Mouse (Mus musculus) liver, embryonic 13.5 days (tissue): ENCODE measurements around the gene Susd6. TPM values are rescaled to one million over a fixed set of nuclear protein-coding genes. Genes with fewer than 3 reads are reported as not detected.
"Not testable (repeated sequence)": the region's sequence is repeated elsewhere in the genome, so short reads cannot be mapped to it uniquely, and the experiment has no call there.

Experiments
- ATAC-seq: fragments of 200-750 bp; cut with Nextera tagmentation; 2 replicates; pipeline ENCODE4 v1.8.0; 2017; ENCODE audit warnings: low read depth, mild to moderate bottlenecking, moderate number of reproducible peaks, moderate library complexity
- DNase-seq: peaks from one replicate; pipeline ENCODE4 v3.0.0; 2022
- H3K27ac ChIP-seq: fragments of 300-500 bp; sonication (generic); 2 replicates; pipeline ENCODE4 v1.5.1; 2015; ENCODE audit warnings: moderate library complexity, mild to moderate bottlenecking, inconsistent platforms
- H3K27me3 ChIP-seq: fragments of 300-500 bp; sonication (generic); 2 replicates; pipeline ENCODE4 v1.6.1; 2015; ENCODE audit warnings: mild to moderate bottlenecking, inconsistent platforms
- H3K36me3 ChIP-seq: fragments of 300-500 bp; sonication (generic); 2 replicates; pipeline ENCODE4 v1.6.1; 2015; ENCODE audit warnings: mild to moderate bottlenecking, inconsistent platforms
- H3K4me1 ChIP-seq: fragments of 300-500 bp; sonication (generic); replicated peaks from 2 replicates; pipeline ENCODE4 v1.6.1; 2015; ENCODE audit warnings: inconsistent platforms
- H3K4me2 ChIP-seq: fragments of 300-500 bp; sonication (generic); 2 replicates; pipeline ENCODE4 v1.6.1; 2015; ENCODE audit warnings: inconsistent platforms, mild to moderate bottlenecking, moderate library complexity
- H3K4me3 ChIP-seq: fragments of 300-500 bp; sonication (generic); replicated peaks from 2 replicates; pipeline ENCODE4 v1.5.1; 2015; ENCODE audit warnings: mild to moderate bottlenecking, inconsistent platforms
- H3K9ac ChIP-seq: fragments of 300-500 bp; sonication (generic); 2 replicates; pipeline ENCODE4 v1.6.1; 2015; ENCODE audit warnings: mild to moderate bottlenecking, inconsistent platforms
- H3K9me3 ChIP-seq: fragments of 300-500 bp; sonication (generic); replicated peaks from 2 replicates; pipeline ENCODE4 v1.6.1; 2016; ENCODE audit warnings: inconsistent platforms
- WGBS: fragments of 180-500 bp; shearing (Covaris S2); methylation state at CpG from one replicate; pipeline ENCODE4 v1.1.7; 2015; ENCODE audit not compliant: insufficient replicate concordance; 5-methylcytosine and 5-hydroxymethylcytosine counted together
- polyA plus RNA-seq: library from polyadenylated mRNA; unstranded; fragments of >200 nt; fragmentation: Nextera tagmentation; extraction: Ambion mirVana; gene quantifications from 2 replicates; pipeline ENCODE4 v1.2.1, GENCODE M21; 2015

Susd6 gene
- polyA plus RNA-seq, 1 experiment from 2014 or later, result 9.4 TPM

- whole genome bisulfite sequencing, result 18% methylated on average over 3 of the region's 3 CpGs
These were observed 24.2 kb downstream of the Susd6 start for GRCm38 (mm10) chr12:80814529-80814928.

DNA sequence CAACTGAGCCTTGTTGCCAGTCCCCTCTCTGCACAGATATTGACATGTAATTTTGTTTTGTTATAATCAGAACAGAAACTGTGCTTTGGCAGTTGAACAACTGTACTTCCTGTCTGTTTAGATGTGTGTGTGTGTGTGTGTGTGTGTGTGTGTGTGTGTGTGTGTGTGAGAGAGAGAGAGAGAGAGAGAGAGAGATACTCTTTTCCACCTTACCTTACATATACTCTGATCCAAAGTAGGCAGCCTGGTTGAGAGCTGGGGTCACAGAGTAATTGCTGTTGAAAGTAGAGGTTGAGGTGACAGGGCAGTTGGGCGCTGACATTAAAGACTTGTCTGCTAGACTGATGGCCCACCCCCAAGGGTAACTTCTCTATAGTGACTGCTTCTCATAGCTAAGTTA lies 25.0 kb downstream of the Susd6 start:
- DNase-seq (no peak), ATAC-seq (0 out of 2 replicates have a peak, but pooled peaks have one; percentile 8)
- no peaks in the 10 kb centered on the region for H3K27me3 ChIP-seq
- 10% methylated on average over 1 of the region's 1 CpGs for WGBS
- H3K4me2 ChIP-seq, result peak overlapping the region; percentile 32
- no peak overlapping the region for H3K4me3 ChIP-seq
- no peaks in the 10 kb centered on the region for H3K9me3 ChIP-seq
- H3K27ac ChIP-seq, result peak overlapping the region; percentile 82
- H3K4me1 ChIP-seq, result peaks cover 97% of the 10 kb centered on the region
- H3K36me3 ChIP-seq, result no peaks in the 10 kb centered on the region
- peak overlapping the region; percentile 44 for H3K9ac ChIP-seq

More at GRCm38 (mm10) chr12:80814529-80814928, 24.2 kb downstream of the Susd6 start:
- ATAC-seq (no peak), DNase-seq (no peak)
- Histone ChIP-seq H3K9ac (0 out of 2 replicates have a peak overlapping the region, but pooled peaks have one; percentile 31), H3K9me3 (no peaks in the 10 kb centered on the region), H3K27ac (peak overlapping the region; percentile 90), H3K4me1 (peaks cover 98% of the 10 kb centered on the region), H3K4me2 (peak overlapping the region; percentile 46), H3K36me3 (no peaks in the 10 kb centered on the region), H3K4me3 (no peak overlapping the region), H3K27me3 (no peaks in the 10 kb centered on the region)

DNA sequence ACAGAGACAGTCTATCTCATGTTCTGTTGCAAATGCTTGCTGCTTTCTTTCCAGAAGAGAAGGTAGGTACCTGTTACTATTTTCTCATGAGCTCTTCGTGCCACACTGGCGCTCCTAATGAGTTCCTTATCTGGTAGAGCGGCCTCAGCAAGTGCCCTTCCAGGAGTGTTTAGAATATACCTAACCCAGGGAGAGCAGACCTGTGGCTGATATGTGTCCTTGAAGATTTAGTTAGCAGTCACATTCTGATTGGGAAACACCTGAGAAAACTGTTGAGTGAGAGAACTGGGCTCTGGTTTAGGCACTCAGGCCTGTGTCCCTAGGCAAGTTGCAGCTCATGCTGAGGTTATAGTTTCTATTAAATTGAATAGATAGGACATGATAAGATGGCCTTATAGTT lies 25.6 kb downstream of the Susd6 start:
- Histone ChIP-seq H3K27me3 (no peaks in the 10 kb centered on the region), H3K36me3 (no peaks in the 10 kb centered on the region), H3K4me3 (no peak overlapping the region), H3K4me1 (peaks cover 97% of the 10 kb centered on the region), H3K4me2 (peak overlapping the region; percentile 32), H3K27ac (peak overlapping the region; percentile 82), H3K9ac (peak overlapping the region; percentile 44; the same call in 1 of the 2 replicates), H3K9me3 (no peaks in the 10 kb centered on the region)
- 20% methylated on average over 3 of the region's 3 CpGs for WGBS
- DNase-seq (no peak), ATAC-seq (peak; percentile 31; the same call in 1 of the 2 replicates)

DNA sequence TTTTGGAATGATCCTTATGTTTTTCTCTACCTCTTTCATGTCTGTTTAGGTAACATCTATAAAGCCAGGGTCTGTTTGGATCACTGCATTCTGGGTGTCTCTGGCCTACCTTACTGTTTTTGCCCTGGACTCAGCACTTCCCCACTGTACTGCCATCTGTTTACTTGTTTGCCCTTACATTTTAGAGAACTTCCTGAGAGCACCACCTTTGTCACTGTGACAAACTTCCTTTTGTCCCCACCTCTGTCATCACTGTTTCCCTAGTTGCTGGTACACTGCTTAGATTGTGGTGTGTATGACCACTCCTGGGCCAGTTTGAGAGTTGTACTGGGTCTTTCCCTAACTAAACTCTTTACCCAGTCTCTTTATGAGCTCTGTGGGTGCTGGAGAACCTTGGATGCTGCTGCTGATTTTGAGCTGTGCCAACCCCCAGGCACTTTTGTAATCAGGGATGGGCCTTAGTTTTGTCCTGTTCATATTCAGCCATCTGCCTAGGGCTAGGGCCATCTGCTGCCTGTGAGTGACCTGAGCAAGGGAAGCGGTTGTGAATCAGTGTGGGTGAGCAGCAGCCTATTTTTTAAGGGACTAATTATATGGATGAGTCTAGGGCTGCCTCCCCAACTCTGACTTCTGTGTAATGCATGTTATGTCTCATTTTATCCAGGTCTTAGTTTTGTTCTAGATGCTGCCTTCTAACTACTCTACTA lies 26.2 kb downstream of the Susd6 start:
- H3K9ac ChIP-seq, result peak overlapping the region; percentile 40; the same call in 1 of the 2 replicates

GRCm38 (mm10) chr12:80817697-80818235 lies 27.5 kb downstream of the Susd6 start:
- H3K27ac ChIP-seq, result peak overlapping the region; percentile 82
- no peaks in the 10 kb centered on the region for H3K36me3 ChIP-seq
- ATAC-seq (peak; percentile 81), DNase-seq (peak; percentile 42)
- no peak overlapping the region for H3K4me3 ChIP-seq
- H3K9me3 ChIP-seq, result no peaks in the 10 kb centered on the region
- H3K4me1 ChIP-seq, result peaks cover 98% of the 10 kb centered on the region
- peak overlapping the region; percentile 34 for H3K4me2 ChIP-seq
- H3K9ac ChIP-seq, result no peak overlapping the region
- H3K27me3 ChIP-seq, result no peaks in the 10 kb centered on the region

More for the DNA sequence above, 26.2 kb downstream of the Susd6 start:
- H3K4me2 ChIP-seq, result no peak overlapping the region; the same call in 1 of the 2 replicates
- H3K36me3 ChIP-seq, result no peaks in the 10 kb centered on the region
- peaks cover 98% of the 10 kb centered on the region for H3K4me1 ChIP-seq
- no peak for ATAC-seq
- WGBS, result 69% methylated on average over 1 of the region's 1 CpGs
- H3K9me3 ChIP-seq, result no peaks in the 10 kb centered on the region
- DNase-seq, result no peak
- peak overlapping the region; percentile 82 for H3K27ac ChIP-seq
- no peaks in the 10 kb centered on the region for H3K27me3 ChIP-seq
- H3K4me3 ChIP-seq, result no peak overlapping the region

- H3K36me3 ChIP-seq, H3K9ac ChIP-seq, H3K4me2 ChIP-seq, H3K9me3 ChIP-seq, H3K4me3 ChIP-seq, ATAC-seq, DNase-seq, H3K27me3 ChIP-seq: not testable (repeated sequence)
- 0 out of 2 replicates have a peak overlapping the region, but pooled peaks have one; percentile 82 for H3K27ac ChIP-seq
- H3K4me1 ChIP-seq, result peaks cover 98% of the 10 kb centered on the region
- 48% methylated on average over 2 of the region's 2 CpGs for WGBS
These were observed 28.7 kb downstream of the Susd6 start for GRCm38 (mm10) chr12:80819020-80819419.

DNA sequence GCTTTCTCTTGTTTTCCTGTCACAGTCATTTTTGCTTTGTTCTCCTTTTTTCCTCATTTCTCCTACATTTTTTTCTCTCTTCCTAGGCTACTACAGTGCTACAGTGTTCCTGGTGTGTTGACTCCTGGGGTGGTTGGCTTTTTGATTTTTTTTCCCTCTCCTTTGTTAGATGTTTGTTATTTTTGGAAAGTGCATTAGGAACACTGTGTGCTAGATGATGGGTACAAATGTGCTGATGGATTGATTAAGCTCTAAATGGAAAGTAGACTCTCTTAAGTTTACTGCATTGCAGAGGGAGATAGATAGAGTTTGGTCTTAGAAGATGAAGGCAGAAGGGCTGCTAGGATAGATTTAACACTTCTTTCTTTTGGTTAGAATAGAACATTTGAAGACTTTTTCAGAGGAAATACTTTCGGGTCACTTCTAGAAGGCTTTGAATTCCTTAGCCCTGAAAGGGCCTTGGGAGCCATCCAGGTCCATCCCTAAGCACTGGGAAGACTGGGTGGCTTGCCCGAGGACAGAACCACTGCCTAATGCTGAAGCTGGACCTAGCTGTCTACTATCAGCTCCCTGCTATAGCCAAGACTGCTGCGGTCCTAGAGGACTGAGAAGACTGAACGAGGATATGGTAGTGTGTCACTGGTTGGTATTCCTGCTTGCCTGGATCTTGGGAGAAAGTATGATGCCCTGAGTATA lies 31.1 kb downstream of the Susd6 start:
- peak overlapping the region; percentile 56 for H3K27ac ChIP-seq
- H3K27me3 ChIP-seq, result no peaks in the 10 kb centered on the region
- no peak overlapping the region for H3K4me3 ChIP-seq
- DNase-seq (no peak), ATAC-seq (no peak)
- H3K4me1 ChIP-seq, result peaks cover 86% of the 10 kb centered on the region
- H3K9ac ChIP-seq, result peak overlapping the region; percentile 19; the same call in 1 of the 2 replicates
- no peaks in the 10 kb centered on the region for H3K9me3 ChIP-seq
- no peak overlapping the region for H3K4me2 ChIP-seq
- 80% methylated on average over 4 of the region's 4 CpGs for WGBS
- H3K36me3 ChIP-seq, result no peaks in the 10 kb centered on the region

DNA sequence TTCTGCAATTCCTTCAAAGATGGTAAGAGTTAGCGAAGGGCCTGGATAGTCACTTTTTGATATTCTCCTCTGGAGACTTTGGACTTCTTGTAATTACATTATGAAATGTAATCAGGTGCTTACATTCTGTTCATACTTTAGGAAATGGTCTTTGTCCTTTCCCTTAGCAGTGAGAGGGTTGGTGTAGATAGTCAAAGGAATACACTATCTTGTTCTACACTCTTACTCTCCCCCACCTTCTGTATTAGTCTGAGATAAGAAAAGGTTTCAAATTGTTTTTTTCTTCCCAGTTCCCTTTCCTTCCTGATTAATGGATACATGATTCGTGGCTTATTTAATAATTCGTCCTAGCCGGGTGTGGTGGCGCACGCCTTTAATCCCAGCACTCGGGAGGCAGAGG lies 32.2 kb downstream of the Susd6 start:
- Histone ChIP-seq H3K27ac (no peak overlapping the region; the same call in 1 of the 2 replicates), H3K9me3 (no peaks in the 10 kb centered on the region), H3K4me1 (peaks cover 85% of the 10 kb centered on the region), H3K4me2 (no peak overlapping the region), H3K4me3 (no peak overlapping the region), H3K36me3 (no peaks in the 10 kb centered on the region), H3K27me3 (no peaks in the 10 kb centered on the region), H3K9ac (0 out of 2 replicates have a peak overlapping the region, but pooled peaks have one; percentile 19)
- ATAC-seq, result peak; percentile 64
- 54% methylated on average over 7 of the region's 7 CpGs for WGBS
- no peak for DNase-seq

DNA sequence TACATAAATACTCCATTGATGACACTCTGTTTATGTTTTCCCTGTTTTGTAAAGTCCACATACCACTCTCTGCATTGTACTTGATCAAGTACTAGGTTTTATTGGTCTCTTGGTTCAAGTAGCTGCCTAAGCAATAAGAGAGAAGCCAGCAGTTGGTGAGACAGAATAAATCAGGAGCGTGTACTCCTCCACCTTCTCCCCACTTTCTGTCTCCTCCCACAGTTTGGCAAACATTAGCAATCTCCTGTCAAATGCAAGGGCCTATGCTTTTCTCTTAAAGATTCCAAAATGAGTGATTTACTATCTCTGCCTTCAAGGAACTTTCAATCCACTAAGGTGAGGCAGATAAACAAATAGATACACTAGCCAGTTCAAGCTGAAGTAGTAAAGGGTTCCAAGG lies 33.9 kb downstream of the Susd6 start:
- no peak overlapping the region for H3K4me2 ChIP-seq
- peaks cover 10% of the 10 kb centered on the region for H3K36me3 ChIP-seq
- H3K9ac ChIP-seq, result no peak overlapping the region
- 80% methylated on average over 1 of the region's 1 CpGs for WGBS
- no peaks in the 10 kb centered on the region for H3K27me3 ChIP-seq
- peaks cover 75% of the 10 kb centered on the region for H3K4me1 ChIP-seq
- H3K27ac ChIP-seq, result no peak overlapping the region
- no peaks in the 10 kb centered on the region for H3K9me3 ChIP-seq
- ATAC-seq (no peak), DNase-seq (no peak)
- H3K4me3 ChIP-seq, result no peak overlapping the region

GRCm38 (mm10) chr12:80826423-80826822 lies 36.1 kb downstream of the Susd6 start:
- H3K9ac ChIP-seq, result no peak overlapping the region
- no peak overlapping the region for H3K4me3 ChIP-seq
- WGBS, result 79% methylated on average over 1 of the region's 1 CpGs
- DNase-seq (no peak), ATAC-seq (no peak)
- peaks cover 23% of the 10 kb centered on the region for H3K36me3 ChIP-seq
- H3K9me3 ChIP-seq, result no peaks in the 10 kb centered on the region
- H3K4me1 ChIP-seq, result peaks cover 74% of the 10 kb centered on the region
- H3K27ac ChIP-seq, result no peak overlapping the region
- no peaks in the 10 kb centered on the region for H3K27me3 ChIP-seq
- H3K4me2 ChIP-seq, result no peak overlapping the region

DNA sequence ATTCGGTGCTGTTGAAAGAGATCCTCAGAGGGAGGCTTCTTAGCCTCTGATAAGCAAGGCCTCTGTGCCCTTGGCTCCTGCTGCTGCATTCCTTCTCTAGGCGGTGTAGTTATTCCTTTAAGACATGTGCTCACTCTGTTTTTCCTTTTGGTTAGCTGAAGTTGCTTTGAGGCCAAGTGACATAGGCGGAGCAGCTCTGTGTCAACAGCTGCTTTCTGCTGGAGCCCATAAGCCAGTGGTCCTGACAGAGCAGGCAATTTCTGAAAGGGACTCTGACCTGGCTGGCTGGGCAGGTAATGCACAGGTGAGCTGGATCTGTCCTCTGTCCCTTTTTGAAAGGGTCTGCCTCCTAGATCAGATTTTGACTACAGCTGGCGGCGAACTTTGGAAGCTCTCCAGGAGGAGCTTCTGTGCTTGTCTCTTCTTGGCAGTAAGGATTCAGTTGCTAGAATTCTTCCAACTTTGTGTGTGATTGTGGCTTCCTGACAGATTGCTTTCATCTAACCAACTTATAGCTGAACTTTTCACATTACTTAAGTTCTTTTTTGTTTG lies 37.2 kb downstream of the Susd6 start:
- 56% methylated on average over 5 of the region's 5 CpGs for WGBS

More for the DNA sequence above, 37.2 kb downstream of the Susd6 start:
- Histone ChIP-seq H3K9me3 (no peaks in the 10 kb centered on the region), H3K27me3 (no peaks in the 10 kb centered on the region), H3K4me3 (no peak overlapping the region), H3K27ac (no peak overlapping the region), H3K4me2 (no peak overlapping the region), H3K4me1 (peaks cover 74% of the 10 kb centered on the region), H3K9ac (no peak overlapping the region), H3K36me3 (peaks cover 31% of the 10 kb centered on the region)
- peak; percentile 21; the same call in 1 of the 2 replicates for ATAC-seq
- no peak for DNase-seq
